Mouse (Mus musculus): ENCODE results near the gene Xpc.

The Xpc gene

DNA sequence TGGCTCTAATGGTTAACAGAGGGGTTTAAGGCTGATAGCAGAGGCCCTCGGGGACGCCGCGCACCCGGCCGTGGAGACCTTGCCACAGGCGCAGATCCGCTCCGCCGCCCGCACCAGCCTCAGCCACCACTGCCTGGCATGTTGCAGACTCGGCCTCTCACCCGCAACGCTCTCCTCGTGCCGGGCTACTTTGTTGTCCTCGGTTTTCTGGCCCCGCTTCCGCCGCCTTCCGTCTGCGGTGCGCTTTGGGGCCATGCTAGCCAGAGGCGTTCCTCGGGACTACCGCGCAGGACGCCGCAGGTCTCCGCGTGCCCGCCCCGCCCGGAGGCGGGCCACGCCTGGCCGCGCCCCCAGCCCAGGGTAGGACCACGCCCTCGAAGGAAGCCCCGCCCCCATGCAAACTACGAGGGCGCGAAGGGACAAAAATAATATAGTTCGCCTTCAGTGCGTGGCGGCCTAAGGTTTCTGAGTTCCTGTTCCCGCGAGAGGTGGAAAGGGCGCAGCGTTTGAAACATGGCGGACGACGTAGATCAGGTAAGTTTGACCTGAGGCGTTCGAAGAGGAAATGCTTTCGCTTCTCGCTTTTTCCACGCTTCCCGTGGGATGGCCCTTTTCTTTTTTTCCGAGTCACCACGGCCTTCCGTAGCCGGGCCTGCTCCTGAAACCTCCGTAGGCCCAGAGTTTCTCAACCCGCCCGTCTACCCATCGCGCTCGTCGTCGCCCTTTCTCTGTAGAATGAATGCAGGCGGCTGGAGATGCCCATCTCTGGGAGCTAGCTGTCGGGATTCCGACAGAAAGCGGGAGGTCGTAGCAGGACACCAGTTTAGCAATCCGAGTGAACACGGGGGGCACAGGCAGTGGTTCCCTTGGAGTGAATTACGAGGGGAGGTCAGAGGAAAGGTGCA, at the start of gene Xpc, which contains the start of gene Lsm3:
Xpc (minus strand) TSS at position 344 of the 905 bp plus-strand sequence.
Lsm3 (plus strand) TSS at position 384 of the 905 bp plus-strand sequence.
- Histone ChIP-seq H3K9me3 (ENCODE audit: low read length) (no peaks in the 10 kb centered on the region), H3K36me3 (ENCODE audit: insufficient read depth, low read length) (peaks cover 61% of the 10 kb centered on the region), H3K4me1 (replicated peaks; ENCODE audit: low read depth, low read length) (peaks cover 37% of the 10 kb centered on the region), H3K27me3 (ENCODE audit: insufficient read depth, low read length) (no peaks in the 10 kb centered on the region), H3K4me3 (replicated peaks; ENCODE audit: low read length) (peak within 1 kb of the TSS; percentile 97)
- TF ChIP-seq CTCF (conservative IDR thresholded peaks at IDR 0.05; ENCODE audit: low read length) (no peak), NANOG (IDR thresholded peaks at IDR 0.05; ENCODE audit: borderline replicate concordance, low read length) (no peak), POU5F1 (IDR thresholded peaks at IDR 0.05; ENCODE audit: borderline replicate concordance, low read length) (no peak)

DNA sequence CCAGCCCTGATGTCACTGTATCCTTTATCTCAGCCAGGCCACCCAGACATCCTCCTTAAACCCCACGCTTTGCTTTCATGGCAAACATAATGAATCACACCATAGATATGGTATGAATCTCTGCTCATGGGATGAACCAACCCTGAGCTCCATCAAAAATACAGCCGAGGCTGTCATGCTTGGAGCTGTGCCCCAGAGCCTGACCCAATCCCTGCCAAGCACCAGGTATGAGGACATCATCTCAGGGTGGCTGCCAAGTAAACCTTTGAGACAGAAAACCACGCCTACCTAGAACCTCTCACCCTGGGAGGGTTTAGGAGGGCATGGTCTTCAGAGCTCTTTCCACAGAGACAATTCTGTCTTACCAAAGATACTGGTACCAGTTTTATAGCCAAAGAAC, 47.3 kb upstream of the Xpc start:
- no peaks in the 10 kb centered on the region for H3K4me1 ChIP-seq (replicated peaks; ENCODE audit: low read depth, low read length)
- H3K36me3 ChIP-seq (ENCODE audit: insufficient read depth, low read length) = no peaks in the 10 kb centered on the region
- TF ChIP-seq CTCF (conservative IDR thresholded peaks at IDR 0.05; ENCODE audit: low read length) (no peak), POU5F1 (IDR thresholded peaks at IDR 0.05; ENCODE audit: borderline replicate concordance, low read length) (no peak), NANOG (IDR thresholded peaks at IDR 0.05; ENCODE audit: borderline replicate concordance, low read length) (no peak)
- H3K4me3 ChIP-seq (replicated peaks; ENCODE audit: low read length) = no peak overlapping the region
- no peaks in the 10 kb centered on the region for H3K9me3 ChIP-seq (ENCODE audit: low read length)
- H3K27me3 ChIP-seq (ENCODE audit: insufficient read depth, low read length) = no peaks in the 10 kb centered on the region

DNA sequence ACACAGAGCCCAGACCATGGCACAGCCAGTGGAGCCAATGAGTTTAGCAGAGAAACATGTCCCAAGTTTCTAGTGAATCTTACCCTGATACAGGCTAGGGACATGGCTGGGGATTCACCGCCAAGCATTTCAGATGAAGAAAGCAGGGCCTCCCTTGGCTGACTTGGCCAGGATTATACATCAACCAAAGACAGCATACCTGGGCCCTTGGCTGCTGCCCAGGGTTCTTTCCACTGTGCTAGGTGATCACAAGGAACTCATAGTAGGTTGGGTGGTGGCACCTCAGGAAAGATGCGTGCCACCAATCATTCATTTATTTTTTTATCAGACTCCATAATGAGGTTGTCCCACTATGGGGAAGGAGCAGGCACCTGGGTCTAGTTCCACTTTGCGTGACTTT, 44.5 kb upstream of the Xpc start:
- Histone ChIP-seq H3K9me3 (ENCODE audit: low read length) (no peaks in the 10 kb centered on the region), H3K4me1 (replicated peaks; ENCODE audit: low read depth, low read length) (no peaks in the 10 kb centered on the region), H3K4me3 (replicated peaks; ENCODE audit: low read length) (no peak overlapping the region), H3K27me3 (ENCODE audit: insufficient read depth, low read length) (no peaks in the 10 kb centered on the region), H3K36me3 (ENCODE audit: insufficient read depth, low read length) (no peaks in the 10 kb centered on the region)
- TF ChIP-seq NANOG (IDR thresholded peaks at IDR 0.05; ENCODE audit: borderline replicate concordance, low read length) (no peak), POU5F1 (IDR thresholded peaks at IDR 0.05; ENCODE audit: borderline replicate concordance, low read length) (no peak), CTCF (conservative IDR thresholded peaks at IDR 0.05; ENCODE audit: low read length) (no peak)

DNA sequence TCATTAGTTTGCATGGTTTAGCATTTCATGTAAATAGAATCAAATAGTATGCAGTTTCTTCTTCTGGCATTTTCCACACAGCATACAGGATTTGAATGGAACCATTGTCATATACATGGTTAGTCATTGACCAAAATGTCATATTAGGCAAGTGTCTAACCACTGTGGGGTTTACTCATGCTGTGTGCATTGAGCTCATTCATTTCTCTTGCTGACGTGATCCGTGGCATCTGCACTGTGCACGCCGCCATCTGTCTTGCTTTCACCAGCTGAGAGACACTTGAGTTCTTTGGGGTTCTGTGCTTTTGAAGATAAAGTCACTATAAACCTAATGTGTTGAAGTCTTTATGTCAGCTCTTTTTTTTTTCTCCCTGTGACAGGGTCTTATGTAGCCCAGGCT, 43.7 kb upstream of the Xpc start:
- no peak for TF ChIP-seq CTCF (conservative IDR thresholded peaks at IDR 0.05; ENCODE audit: low read length)
- TF ChIP-seq POU5F1 (IDR thresholded peaks at IDR 0.05; ENCODE audit: borderline replicate concordance, low read length) = no peak
- TF ChIP-seq NANOG (IDR thresholded peaks at IDR 0.05; ENCODE audit: borderline replicate concordance, low read length) = no peak
- Histone ChIP-seq H3K4me3 (replicated peaks; ENCODE audit: low read length) (no peak overlapping the region), H3K9me3 (ENCODE audit: low read length) (no peaks in the 10 kb centered on the region), H3K27me3 (ENCODE audit: insufficient read depth, low read length) (no peaks in the 10 kb centered on the region), H3K4me1 (replicated peaks; ENCODE audit: low read depth, low read length) (no peaks in the 10 kb centered on the region), H3K36me3 (ENCODE audit: insufficient read depth, low read length) (no peaks in the 10 kb centered on the region)

DNA sequence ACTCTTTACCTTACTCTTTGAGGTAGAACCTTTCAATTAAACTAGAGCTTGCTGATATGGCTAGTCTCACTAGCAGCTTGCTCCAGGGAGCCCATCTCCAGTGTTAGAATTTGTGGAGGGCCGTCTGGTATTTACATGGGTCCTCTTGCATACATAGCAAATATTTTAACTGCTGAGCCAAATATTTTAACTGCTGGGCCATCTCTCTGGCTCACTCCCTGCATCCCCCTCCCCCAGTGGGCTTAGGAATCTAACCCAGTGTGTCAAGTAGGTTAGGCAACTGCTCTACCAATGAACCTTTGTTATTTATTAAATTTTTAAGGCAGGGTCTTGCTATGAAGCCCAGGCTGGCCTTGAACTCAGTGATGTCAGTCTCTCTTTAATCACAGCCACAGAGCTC, 42.9 kb upstream of the Xpc start:
- H3K4me3 ChIP-seq (replicated peaks; ENCODE audit: low read length) = no peak overlapping the region
- H3K36me3 ChIP-seq (ENCODE audit: insufficient read depth, low read length) = no peaks in the 10 kb centered on the region
- no peaks in the 10 kb centered on the region for H3K4me1 ChIP-seq (replicated peaks; ENCODE audit: low read depth, low read length)
- H3K27me3 ChIP-seq (ENCODE audit: insufficient read depth, low read length) = no peaks in the 10 kb centered on the region
- no peaks in the 10 kb centered on the region for H3K9me3 ChIP-seq (ENCODE audit: low read length)
- TF ChIP-seq NANOG (IDR thresholded peaks at IDR 0.05; ENCODE audit: borderline replicate concordance, low read length) = no peak
- TF ChIP-seq POU5F1 (IDR thresholded peaks at IDR 0.05; ENCODE audit: borderline replicate concordance, low read length) = no peak
- no peak for TF ChIP-seq CTCF (conservative IDR thresholded peaks at IDR 0.05; ENCODE audit: low read length)

DNA sequence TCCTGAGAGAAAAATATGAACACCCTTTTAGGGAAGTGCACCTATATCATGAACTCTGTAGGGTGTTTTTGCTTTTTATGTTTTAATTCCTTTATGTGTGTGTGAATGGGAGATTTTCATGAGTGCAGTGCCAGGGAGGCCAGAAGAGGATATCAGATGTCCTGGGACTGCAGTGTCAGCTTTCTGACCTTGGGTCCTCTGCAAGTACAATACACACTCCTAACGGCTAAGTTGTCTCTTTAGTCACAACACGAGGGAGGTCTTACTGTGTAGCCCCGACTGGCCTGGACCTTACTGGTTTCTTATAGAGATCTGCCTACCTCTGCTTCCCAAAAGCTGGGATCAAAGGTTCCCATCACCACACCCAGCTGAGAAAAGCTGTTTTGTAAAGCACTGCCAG, 37.0 kb upstream of the Xpc start:
- TF ChIP-seq POU5F1 (IDR thresholded peaks at IDR 0.05; ENCODE audit: borderline replicate concordance, low read length) = no peak
- TF ChIP-seq CTCF (conservative IDR thresholded peaks at IDR 0.05; ENCODE audit: low read length) = no peak
- TF ChIP-seq NANOG (IDR thresholded peaks at IDR 0.05; ENCODE audit: borderline replicate concordance, low read length) = no peak
- Histone ChIP-seq H3K36me3 (ENCODE audit: insufficient read depth, low read length) (no peaks in the 10 kb centered on the region), H3K9me3 (ENCODE audit: low read length) (no peaks in the 10 kb centered on the region), H3K27me3 (ENCODE audit: insufficient read depth, low read length) (no peaks in the 10 kb centered on the region), H3K4me1 (replicated peaks; ENCODE audit: low read depth, low read length) (no peaks in the 10 kb centered on the region), H3K4me3 (replicated peaks; ENCODE audit: low read length) (no peak overlapping the region)

DNA sequence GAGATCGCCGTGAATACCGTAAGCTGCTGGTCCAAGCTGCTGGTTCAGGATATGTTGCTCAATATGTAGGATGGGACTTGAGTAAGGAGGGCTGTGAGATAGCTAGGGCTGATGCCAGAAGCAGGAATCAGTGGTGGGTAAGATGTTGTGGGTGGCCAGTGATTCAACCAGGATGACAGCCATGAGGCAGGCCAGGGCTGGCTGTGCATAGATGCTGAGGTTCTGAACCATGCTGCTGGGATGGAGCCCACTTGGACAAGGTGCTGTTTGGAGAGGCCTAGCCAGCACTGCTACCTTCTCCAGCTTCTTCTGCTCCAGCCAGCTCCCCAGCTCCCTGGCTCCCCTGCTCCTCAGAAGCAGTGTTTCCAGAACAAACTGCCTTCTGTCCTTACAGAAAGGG, 36.0 kb upstream of the Xpc start:
- TF ChIP-seq CTCF (conservative IDR thresholded peaks at IDR 0.05; ENCODE audit: low read length) = no peak
- TF ChIP-seq POU5F1 (IDR thresholded peaks at IDR 0.05; ENCODE audit: borderline replicate concordance, low read length) = no peak
- no peak for TF ChIP-seq NANOG (IDR thresholded peaks at IDR 0.05; ENCODE audit: borderline replicate concordance, low read length)
- H3K27me3 ChIP-seq (ENCODE audit: insufficient read depth, low read length) = no peaks in the 10 kb centered on the region
- H3K4me3 ChIP-seq (replicated peaks; ENCODE audit: low read length) = no peak overlapping the region
- no peaks in the 10 kb centered on the region for H3K9me3 ChIP-seq (ENCODE audit: low read length)
- no peaks in the 10 kb centered on the region for H3K4me1 ChIP-seq (replicated peaks; ENCODE audit: low read depth, low read length)
- no peaks in the 10 kb centered on the region for H3K36me3 ChIP-seq (ENCODE audit: insufficient read depth, low read length)

DNA sequence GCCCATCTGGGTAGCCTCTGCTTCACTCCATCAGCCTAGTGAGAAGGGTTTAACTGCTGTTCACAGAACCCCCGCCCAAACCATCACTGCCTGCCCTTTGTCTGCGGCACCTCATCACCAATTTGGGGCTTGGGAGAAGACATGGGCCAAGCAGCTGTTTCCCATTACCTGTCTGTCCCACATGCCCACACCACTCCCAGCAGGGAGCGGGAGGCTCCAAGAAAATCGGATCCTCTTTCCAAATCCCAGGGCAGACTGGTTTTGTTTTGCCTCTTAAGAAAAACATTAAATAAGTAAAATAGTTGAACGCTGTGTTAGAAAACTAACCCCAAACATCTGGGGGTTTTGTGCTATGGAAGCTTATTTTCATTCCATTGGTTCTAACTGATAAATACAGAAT, 33.9 kb upstream of the Xpc start:
- Histone ChIP-seq H3K4me3 (replicated peaks; ENCODE audit: low read length) (no peak overlapping the region), H3K4me1 (replicated peaks; ENCODE audit: low read depth, low read length) (no peaks in the 10 kb centered on the region), H3K9me3 (ENCODE audit: low read length) (no peaks in the 10 kb centered on the region), H3K27me3 (ENCODE audit: insufficient read depth, low read length) (no peaks in the 10 kb centered on the region), H3K36me3 (ENCODE audit: insufficient read depth, low read length) (no peaks in the 10 kb centered on the region)
- TF ChIP-seq CTCF (conservative IDR thresholded peaks at IDR 0.05; ENCODE audit: low read length) (no peak), NANOG (IDR thresholded peaks at IDR 0.05; ENCODE audit: borderline replicate concordance, low read length) (no peak)
